Mouse (Mus musculus) fibroblast of lung, adult 2 months (primary cell): ENCODE data around the gene Armc5.

ENCODE experiments used
- DNase-seq: peaks from one replicate; pipeline ENCODE4 v3.0.0-alpha.2; 2011; ENCODE audit warnings: low read depth

Armc5 gene

DNA sequence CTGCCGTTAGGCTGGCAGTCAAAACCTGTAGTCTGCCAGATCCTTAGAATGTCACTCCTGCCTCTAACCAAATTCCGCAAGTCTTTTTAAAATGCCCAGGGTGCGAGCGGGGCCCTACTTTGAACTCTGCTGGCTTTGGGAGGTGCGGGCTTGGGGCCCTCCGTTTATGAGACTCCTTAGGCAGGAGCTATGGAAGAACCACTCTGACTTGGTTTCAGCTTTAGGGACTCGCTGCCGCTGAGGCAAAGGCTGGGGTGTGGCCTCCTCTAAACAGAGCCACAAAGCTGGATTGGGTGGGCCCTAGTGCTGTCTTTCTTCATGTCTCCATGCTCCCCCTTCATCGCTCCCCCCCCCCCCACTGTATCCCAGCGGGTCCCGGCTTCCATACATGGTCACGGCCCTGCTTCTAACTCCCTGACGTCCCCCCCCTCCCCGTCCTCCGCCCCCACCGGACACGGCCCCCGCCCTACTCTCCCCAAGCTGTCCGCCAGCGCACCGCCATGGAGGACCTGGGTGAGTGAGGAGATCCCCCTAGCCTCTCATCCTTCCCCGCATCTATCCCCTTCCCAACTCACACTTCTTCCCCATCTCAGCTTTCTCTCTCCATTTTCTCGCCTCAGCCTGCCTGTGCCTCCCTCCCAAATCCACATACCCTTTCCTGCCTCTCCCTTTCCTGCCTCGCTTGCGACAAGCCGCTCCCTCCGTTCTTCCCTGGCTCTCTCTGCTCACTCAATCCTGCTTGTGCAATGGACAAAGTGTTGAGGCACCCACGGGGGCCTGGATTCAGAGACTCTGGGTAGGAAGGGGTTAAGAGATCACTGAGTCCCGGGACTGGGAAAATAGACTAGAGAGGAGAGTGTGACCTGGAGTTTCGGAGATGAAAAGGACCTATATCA is 9.6 kb downstream of the Armc5 start, which contains the start of gene Tgfb1i1:
Tgfb1i1 (plus strand) TSS at position 317 of the 896 bp plus-strand sequence.
- DNase-seq, result peak; percentile 44

GRCm38 (mm10) chr7:128247443-128247842 is 10.3 kb downstream of the Armc5 start:
- DNase-seq, result peak; percentile 69

GRCm38 (mm10) chr7:128248081-128249042 is 11.2 kb downstream of the Armc5 start:
- no peak for DNase-seq

DNA sequence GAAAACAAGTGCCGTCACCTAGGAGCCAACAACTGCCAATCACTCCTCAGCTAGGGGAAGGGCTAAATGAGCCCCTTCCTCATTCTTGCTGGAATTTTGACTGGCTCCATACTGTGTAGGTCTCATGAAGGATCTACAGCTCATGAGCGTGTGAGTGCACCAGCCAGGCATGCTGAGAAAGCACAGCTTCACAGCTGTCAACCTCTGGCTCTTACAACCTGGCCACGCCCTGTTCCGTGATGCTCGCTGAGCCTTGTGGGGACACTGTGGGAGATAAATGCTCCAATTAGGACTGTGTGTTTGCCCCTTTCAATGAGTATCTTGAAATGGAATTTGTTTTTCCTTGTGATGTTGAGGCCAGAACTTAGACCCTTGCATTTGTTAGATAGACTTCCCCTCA is 12.9 kb downstream of the Armc5 start:
- DNase-seq, result no peak

- no peak for DNase-seq
Observed at GRCm38 (mm10) chr7:128251946-128252345, 14.8 kb downstream of the Armc5 start.

- no peak for DNase-seq
Observed at GRCm38 (mm10) chr7:128252609-128253008, 15.5 kb downstream of the Armc5 start.

DNA sequence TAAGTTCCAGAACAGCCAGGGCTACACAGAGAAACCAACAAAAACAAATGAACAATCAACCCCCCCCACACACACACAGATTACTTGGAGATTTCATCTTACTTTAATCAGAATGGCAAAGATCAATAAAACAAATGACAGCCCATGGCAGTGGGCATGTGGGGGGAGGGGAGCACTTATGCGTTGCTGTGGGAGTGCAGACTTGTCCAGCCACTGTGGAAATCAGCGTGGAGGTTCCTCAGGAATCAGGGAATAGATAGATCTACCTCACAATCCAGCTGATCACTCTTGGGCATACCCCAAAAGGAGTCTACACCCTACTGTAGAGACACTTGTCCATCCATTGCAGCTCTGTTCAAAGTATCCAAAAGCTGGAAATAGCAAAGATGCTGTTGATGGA is 17.8 kb downstream of the Armc5 start:
- no peak for DNase-seq

DNA sequence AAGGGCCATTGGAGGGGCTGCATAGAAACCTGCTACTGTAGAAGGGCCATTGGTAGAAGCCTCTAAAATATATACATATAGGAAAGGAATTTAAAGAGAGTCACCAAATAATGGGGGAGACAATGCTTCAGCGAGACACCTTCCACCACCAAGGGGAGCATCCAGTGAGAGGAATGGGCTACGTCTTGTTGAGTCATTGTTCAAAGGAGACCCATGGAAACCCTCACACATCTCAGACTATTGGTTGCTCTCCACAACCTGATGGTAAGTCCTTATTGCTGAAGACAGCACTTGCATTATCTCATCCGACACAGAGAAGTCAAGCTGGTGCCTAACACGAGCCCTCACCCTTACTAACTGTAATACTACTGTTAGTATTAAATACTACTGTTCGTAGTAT is 18.6 kb downstream of the Armc5 start:
- no peak for DNase-seq

DNA sequence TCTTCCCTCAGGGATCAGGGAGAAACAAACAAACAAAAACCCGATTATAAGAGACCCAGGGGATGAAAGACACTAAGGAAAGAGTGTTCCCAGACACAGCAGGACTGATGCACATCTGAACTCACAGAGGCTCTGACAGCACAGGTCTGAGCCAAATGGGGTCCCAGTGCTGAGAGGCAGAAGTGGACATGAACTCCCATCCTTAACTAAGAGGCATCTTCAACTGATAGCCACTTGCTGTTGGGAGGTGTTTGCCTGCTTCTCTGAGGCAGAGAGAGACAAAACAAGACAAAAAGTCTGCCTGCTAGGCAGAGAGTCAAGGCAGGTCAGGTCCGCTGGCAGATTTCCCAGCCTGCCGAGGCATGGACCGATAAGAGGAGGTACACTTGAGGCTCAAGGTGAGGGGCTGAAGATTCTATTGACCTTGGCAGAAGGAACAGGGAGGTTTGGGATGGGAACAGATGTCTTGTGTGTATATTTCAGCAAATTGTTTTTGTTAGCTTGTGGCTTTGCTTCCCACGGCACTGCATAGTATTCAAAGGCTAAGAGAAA is 19.7 kb downstream of the Armc5 start:
- DNase-seq, result peak; percentile 21

DNA sequence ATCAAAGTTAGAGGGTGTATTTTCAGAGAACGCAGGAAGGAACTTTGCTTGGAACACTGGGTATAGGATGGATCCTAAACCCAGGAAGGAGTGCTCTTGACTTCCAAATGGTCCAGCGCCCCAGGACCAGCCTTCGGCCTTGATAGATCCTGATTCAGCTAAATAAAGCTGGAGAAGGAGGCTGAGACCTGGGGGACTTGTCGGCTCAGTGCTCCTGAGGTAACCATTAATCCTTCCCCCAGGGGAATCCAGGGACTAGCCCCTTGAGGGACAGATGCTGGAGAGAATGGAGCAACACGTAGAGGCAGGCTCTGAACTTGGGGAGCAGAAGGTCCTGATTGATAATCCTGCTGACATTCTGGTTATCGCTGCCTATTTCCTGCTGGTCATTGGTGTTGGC is 28.3 kb downstream of the Armc5 start, which contains the start of gene Slc5a2:
Slc5a2 (plus strand) TSS at position 247 of the 400 bp plus-strand sequence.
- no peak for DNase-seq

GRCm38 (mm10) chr7:128266056-128266455 is 28.9 kb downstream of the Armc5 start:
- no peak for DNase-seq

GRCm38 (mm10) chr7:128267391-128267790 is 30.2 kb downstream of the Armc5 start:
- DNase-seq, result no peak

- no peak for DNase-seq
Observed at GRCm38 (mm10) chr7:128267813-128268212, 30.7 kb downstream of the Armc5 start.

DNA sequence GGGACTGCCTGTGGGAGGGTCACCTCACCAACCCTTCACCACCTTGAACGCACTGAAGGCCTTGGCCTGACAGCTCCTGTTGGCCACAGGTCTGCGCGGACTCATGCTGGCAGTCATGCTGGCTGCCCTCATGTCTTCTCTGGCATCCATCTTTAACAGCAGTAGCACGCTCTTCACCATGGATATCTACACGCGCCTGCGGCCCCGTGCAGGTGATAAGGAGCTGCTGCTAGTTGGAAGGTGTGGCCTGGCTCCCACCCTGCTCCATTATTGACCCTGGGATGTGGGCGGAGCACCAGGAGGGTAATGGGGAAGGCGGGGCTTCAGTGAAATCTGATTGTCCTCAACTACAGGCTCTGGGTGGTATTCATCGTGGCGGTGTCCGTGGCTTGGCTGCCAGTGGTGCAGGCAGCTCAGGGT is 33.3 kb downstream of the Armc5 start:
- no peak for DNase-seq

- no peak for DNase-seq
Observed at GRCm38 (mm10) chr7:128271496-128271895, 34.4 kb downstream of the Armc5 start.

DNA sequence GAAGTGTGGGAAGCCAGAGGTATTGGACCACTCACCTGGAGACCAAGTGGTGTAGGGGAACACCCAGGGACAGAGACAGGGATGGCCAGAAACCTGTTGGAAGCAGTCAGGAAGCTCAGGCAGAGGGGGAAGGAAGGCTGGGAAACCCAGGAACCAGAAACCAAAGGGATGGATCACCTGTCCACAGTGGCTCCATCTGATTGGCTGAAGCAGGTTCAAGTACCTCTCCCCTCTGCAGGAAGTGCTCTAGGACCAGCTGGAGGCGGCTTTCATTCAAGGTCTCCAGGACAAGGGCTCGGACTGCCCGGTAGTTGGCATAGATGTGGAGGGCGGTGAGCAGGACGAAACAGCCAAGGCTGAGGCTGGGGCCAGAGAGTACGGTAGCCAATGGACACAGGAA is 38.9 kb downstream of the Armc5 start:
- no peak for DNase-seq

DNA sequence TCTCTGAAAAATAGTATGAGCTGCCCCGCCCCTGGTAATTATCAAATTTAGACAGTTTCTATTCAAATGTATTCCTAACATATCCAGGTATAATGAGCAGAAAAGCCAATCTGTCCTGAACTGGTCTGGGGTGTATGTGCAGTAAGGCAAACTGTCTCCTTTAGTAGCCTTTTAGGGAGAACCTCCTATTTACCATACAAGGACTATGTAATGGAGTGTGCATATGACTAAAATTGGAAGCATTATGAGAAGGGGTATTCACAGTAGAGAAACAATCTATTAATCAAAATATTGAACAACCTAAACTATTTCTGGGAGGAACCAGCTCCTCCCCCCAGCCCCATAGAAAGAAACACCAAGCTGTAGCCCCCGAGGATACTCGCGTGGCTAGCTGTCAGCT is 42.6 kb downstream of the Armc5 start:
- no peak for DNase-seq

GRCm38 (mm10) chr7:128281765-128282164 is 44.6 kb downstream of the Armc5 start:
- DNase-seq, result no peak

DNA sequence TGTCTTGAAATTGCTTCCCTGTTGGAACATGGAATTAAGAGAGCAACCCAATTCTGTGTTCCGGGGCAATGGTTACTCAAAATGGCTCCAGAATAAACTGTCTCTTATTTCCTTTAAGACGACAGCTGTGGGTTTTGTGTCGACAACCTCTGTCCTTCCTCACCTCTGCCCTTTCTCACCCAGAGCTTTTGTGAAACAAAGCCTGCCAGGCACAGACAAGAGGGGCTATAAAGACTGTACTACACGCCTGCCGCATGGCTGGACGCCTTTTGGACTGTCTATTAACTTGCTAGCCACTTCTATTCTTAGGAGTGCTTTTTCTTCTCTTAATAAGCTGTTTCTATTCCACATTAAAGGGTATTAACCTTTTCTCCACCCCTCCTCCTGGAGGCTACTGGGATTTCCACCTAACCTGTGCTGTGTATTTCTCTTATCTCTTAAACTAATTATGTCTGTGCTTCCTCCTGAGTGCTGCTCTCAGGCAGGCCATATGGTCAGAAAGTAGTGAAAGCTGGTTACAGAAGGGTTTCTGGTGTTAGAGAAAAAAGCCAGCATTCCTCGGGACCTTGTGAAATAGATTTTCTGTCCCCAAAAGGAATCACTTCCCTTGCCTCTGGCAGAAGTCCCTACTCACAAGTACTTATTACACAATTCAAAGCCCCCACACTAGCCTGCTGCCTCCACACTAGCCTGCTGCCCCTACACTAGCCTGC is 45.5 kb downstream of the Armc5 start:
- DNase-seq, result no peak

DNA sequence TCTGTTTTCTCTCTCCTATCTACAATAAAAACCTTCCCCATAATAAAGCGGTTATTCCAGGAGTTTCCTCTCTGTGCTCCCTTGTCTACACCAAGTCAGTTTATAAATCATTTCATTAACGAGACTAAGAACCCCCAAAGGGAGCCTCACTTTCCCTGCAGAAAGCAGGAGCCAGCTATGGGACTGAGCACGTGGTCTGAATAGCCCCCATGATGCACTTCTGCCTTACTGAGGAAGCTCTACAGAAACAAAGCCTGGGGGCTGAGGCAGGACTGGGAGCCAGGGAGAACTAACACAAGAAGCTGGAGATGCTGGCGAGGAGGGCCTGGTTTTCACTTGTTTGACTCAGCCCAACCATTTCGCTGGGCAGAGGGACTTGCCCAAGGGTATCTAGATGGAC is 46.9 kb downstream of the Armc5 start:
- DNase-seq, result no peak

DNA sequence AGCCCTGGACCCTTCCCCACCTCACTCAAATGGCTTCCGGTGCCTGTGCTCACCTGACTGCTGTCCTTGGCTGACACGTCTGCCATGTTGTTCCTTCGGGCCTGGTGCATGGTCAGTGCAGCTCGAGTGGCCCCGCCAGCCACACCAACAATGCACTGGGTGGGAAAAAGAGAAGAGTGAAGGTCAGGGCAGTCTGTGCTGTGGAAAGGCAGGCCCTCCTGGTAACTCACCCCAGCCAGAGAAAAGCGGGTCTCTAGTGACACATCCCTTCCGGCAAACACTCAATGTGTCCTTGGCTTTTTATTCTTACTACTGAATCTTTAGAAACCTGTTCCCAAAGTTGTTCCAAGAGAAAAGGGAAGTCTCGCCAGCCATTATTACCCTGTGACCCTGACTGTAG is 47.9 kb downstream of the Armc5 start:
- no peak for DNase-seq
